Mouse (Mus musculus): Measurements from ENCODE around the gene Myo3b.

GRCm38 (mm10) chr2:70397734-70398276, 358.9 kb downstream of the Myo3b start:
- TF ChIP-seq CTCF (IDR thresholded peaks at IDR 0.05; ENCODE audit: low read depth, low read length), result no peak
- no peak for TF ChIP-seq POLR2A (IDR thresholded peaks at IDR 0.05; ENCODE audit: extremely low read depth, insufficient read depth, low read length)

Measured in liver, adult 2 months (tissue).